Mouse (Mus musculus) myocyte (in vitro differentiated cells): ENCODE measurements around the gene Klf15.

Source experiments
- E2F4 ChIP-seq: IDR thresholded peaks from one replicate; pipeline ENCODE4 v1.6.1; 2011; ENCODE audit warnings: mild to moderate bottlenecking, control low read depth, moderate library complexity; ENCODE audit not compliant: insufficient read depth
- MYOD1 ChIP-seq, 3 experiments: IDR thresholded peaks; one replicate each; pipeline ENCODE4 v1.6.1; 2011; ENCODE audit warnings: control low read depth in 2 of 3, low read depth in 2 of 3, mild to moderate bottlenecking in 2 of 3, moderate library complexity in 1 of 3; ENCODE audit not compliant: insufficient read length in 2 of 3, control insufficient read depth in 1 of 3
- POLR2A ChIP-seq: IDR thresholded peaks from one replicate; pipeline ENCODE4 v1.6.1; 2011; ENCODE audit warnings: low read depth, mild to moderate bottlenecking, control low read depth, moderate library complexity; ENCODE audit not compliant: insufficient read length
- POLR2AphosphoS2 ChIP-seq: IDR thresholded peaks from one replicate; pipeline ENCODE4 v1.6.1; 2011; ENCODE audit warnings: low read depth, control low read depth; ENCODE audit not compliant: insufficient read length
- SRF ChIP-seq: IDR thresholded peaks from one replicate; pipeline ENCODE4 v1.6.1; 2011; ENCODE audit warnings: low read depth; ENCODE audit not compliant: control insufficient read depth, insufficient read length
- TCF12 ChIP-seq: IDR thresholded peaks from one replicate; pipeline ENCODE4 v1.6.1; 2011; ENCODE audit warnings: mild to moderate bottlenecking, control low read depth; ENCODE audit not compliant: poor library complexity, insufficient read depth, severe bottlenecking
- USF1 ChIP-seq: IDR thresholded peaks from one replicate; pipeline ENCODE4 v1.6.1; 2011; ENCODE audit warnings: low read depth, mild to moderate bottlenecking, control low read depth, moderate library complexity

- TF ChIP-seq MYOD1 (IDR thresholded peaks at IDR 0.05; ENCODE audit: control insufficient read depth in 1 of 3, insufficient read length in 2 of 3, low read depth in 2 of 3) = no peak
- TF ChIP-seq USF1 = no peak
- no peak for TF ChIP-seq POLR2A
- no peak for TF ChIP-seq TCF12
- no peak for TF ChIP-seq SRF
- TF ChIP-seq E2F4 = no peak
- TF ChIP-seq POLR2AphosphoS2 = no peak
Measured at GRCm38 (mm10) chr6:90499509-90499908, 37.1 kb downstream of the Klf15 start.
